Mouse (Mus musculus): ENCODE measurements around the gene Pax3. TPM values are rescaled to one million over a fixed set of nuclear protein-coding genes. Genes with fewer than 3 reads are reported as not detected.

The Pax3 gene
- polyA plus RNA-seq, 1 experiment, result 6.6 TPM

DNA sequence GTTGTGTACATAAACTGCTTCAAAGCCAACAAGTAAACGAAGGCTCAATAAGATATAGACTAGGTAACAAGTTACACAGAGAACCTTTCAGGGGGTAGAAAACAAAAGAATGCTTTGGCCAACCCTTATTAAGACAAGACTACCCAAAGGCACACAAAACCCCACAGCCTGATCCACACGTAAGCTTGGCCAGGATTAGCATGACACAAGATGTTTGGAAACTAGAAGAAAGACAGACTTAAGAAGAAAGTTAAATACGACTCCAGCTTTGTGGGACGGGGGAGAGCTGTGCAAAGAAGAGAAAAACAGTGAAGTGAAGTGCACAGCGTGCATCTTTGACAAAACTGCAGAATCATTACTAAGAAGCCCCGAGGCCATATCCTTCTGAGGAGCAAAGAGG lies 53.5 kb downstream of the Pax3 start:
- 62% methylated on average over 6 of the region's 6 CpGs for WGBS
- Histone ChIP-seq H3K27ac (ENCODE audit: control insufficient read depth, insufficient read depth, low read depth, low read length, poor library complexity) (no peak overlapping the region), H3K4me3 (replicated peaks; ENCODE audit: control insufficient read depth, low read depth, low read length) (no peak overlapping the region), H3K4me1 (ENCODE audit: control insufficient read depth, insufficient read depth, low read length) (no peaks in the 10 kb centered on the region)
- TF ChIP-seq CTCF (IDR thresholded peaks at IDR 0.05; ENCODE audit: control insufficient read depth, insufficient read depth, low read length), result no peak
- no peak for TF ChIP-seq POLR2A (IDR thresholded peaks at IDR 0.05; ENCODE audit: borderline replicate concordance, control insufficient read depth, low read depth, low read length)

DNA sequence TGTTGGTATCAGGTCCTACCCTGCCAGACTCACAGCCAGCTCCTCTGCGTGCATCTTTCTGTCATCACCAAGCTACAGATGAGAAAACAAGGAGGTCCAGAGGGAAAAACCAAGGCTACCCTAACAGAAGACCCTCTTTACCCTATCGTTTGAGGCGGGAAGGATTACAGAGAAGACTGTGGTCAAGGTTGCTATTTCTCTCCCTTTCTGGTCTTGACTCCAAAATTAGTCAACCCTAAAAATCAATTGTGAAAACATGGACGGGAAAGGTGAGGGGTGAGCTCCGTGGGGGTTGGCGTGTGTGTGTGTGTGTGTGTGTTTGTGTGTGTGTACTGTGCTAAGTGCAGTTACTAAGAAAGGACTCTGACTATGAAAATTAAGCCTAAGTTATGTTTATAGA lies 54.0 kb downstream of the Pax3 start:
- no peak overlapping the region for H3K27ac ChIP-seq (ENCODE audit: control insufficient read depth, insufficient read depth, low read depth, low read length, poor library complexity)
- TF ChIP-seq POLR2A (IDR thresholded peaks at IDR 0.05; ENCODE audit: borderline replicate concordance, control insufficient read depth, low read depth, low read length) (no peak), CTCF (IDR thresholded peaks at IDR 0.05; ENCODE audit: control insufficient read depth, insufficient read depth, low read length) (no peak)
- H3K4me3 ChIP-seq (replicated peaks; ENCODE audit: control insufficient read depth, low read depth, low read length), result no peak overlapping the region
- WGBS, result 72% methylated on average over 6 of the region's 6 CpGs
- no peaks in the 10 kb centered on the region for H3K4me1 ChIP-seq (ENCODE audit: control insufficient read depth, insufficient read depth, low read length)

DNA sequence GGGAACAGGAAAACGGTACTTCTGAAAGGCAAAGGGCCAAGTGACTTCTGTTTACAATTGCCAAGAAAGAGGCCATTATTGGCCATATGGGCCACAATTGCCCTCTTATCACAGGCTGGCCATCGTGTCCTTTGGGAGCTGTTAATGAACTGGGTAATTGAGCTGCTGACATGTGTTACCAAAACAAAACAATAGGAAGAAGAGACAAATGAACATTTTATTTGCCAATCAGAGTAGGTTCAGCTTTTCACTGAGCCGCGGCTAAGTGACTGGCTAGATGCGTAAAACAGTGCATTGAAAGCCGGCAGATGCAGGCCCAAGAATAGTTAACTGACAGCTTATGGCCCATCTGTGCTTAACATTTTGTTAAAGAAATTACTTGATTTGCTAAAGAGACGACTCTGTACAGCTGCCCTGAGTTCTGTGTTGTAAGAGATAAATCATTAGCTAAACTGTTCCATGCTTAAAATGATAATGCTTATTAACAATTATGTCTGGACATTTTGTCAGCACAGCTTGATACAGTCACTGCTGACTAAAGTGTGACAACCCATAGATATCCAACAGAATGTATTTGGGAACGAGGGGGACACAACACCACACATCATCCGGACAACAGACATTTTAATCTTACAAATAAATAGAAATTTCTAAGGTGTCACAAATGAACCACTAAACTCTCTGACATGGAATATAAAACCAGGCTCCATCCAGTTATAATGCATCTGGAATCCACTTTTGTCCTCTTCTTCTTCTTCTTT lies 55.0 kb downstream of the Pax3 start:
- WGBS, result 20% methylated on average over 9 of the region's 9 CpGs
- Histone ChIP-seq H3K4me3 (replicated peaks; ENCODE audit: control insufficient read depth, low read depth, low read length) (no peak overlapping the region), H3K27ac (ENCODE audit: control insufficient read depth, insufficient read depth, low read depth, low read length, poor library complexity) (no peak overlapping the region), H3K4me1 (ENCODE audit: control insufficient read depth, insufficient read depth, low read length) (no peaks in the 10 kb centered on the region)
- TF ChIP-seq POLR2A (IDR thresholded peaks at IDR 0.05; ENCODE audit: borderline replicate concordance, control insufficient read depth, low read depth, low read length) (no peak), CTCF (IDR thresholded peaks at IDR 0.05; ENCODE audit: control insufficient read depth, insufficient read depth, low read length) (no peak)

DNA sequence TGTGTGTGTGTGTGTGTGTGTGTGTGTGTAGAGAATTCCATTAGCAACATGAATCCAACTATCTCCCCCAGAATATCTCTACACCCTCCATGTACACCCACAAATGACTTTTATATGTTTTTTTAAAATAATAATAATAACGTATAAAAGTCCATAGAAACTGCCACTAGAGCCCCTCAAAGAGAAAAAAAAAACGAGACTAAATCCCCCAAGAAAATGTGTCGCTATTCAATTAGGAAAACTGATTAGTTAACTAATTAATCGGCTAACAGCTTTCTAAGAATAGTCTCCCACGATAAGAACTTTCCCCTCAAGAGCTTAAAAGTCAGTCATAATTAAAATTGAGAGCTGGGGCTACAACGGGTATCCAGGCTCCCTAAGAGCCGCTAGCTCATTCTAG lies 55.6 kb downstream of the Pax3 start:
- Histone ChIP-seq H3K4me1 (ENCODE audit: control insufficient read depth, insufficient read depth, low read length) (no peaks in the 10 kb centered on the region), H3K27ac (ENCODE audit: control insufficient read depth, insufficient read depth, low read depth, low read length, poor library complexity) (no peak overlapping the region), H3K4me3 (replicated peaks; ENCODE audit: control insufficient read depth, low read depth, low read length) (no peak overlapping the region)
- no peak for TF ChIP-seq POLR2A (IDR thresholded peaks at IDR 0.05; ENCODE audit: borderline replicate concordance, control insufficient read depth, low read depth, low read length)
- no peak for TF ChIP-seq CTCF (IDR thresholded peaks at IDR 0.05; ENCODE audit: control insufficient read depth, insufficient read depth, low read length)
- WGBS, result 10% methylated on average over 7 of the region's 7 CpGs

DNA sequence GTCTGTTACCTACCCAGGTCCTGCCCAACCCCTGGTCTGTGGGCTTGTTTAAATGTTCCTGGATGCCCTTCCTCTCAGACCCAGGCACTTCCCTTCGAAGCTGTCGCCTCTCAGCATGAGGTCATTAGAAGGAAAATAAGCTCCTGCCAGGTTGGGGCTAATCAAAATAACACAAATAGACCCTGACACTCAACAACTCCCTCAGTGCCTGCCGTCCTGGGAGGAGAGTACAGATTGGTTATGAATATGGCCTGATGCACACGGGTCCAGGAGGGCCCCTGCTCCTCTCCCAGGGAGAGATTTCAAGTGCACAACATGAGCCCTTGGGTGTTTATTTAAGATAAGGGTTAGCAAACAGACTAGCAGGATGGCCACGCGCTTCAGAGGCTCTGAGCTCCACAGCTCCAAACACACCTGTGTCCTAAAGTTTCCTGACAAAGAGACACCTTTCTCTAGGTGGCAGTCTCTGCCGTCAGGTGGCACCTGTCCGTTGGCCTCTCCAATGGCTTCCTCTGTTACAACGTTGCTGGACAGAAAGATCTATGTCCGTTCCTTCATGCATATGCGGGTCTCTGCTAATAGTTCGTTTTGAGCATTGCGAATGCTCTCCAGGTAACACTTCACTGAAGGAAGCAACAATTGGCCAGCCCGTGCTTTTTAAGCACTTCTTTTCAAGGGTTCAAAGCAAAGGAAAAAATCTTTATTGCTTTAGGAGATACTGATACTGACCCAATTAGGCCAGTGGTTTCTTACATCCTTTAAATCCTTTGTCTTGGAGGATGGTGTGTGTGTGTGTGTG lies 56.2 kb downstream of the Pax3 start:
- no peak overlapping the region for H3K27ac ChIP-seq (ENCODE audit: control insufficient read depth, insufficient read depth, low read depth, low read length, poor library complexity)
- TF ChIP-seq CTCF (IDR thresholded peaks at IDR 0.05; ENCODE audit: control insufficient read depth, insufficient read depth, low read length), result no peak
- no peak for TF ChIP-seq POLR2A (IDR thresholded peaks at IDR 0.05; ENCODE audit: borderline replicate concordance, control insufficient read depth, low read depth, low read length)
- 12% methylated on average over 14 of the region's 14 CpGs for WGBS
- no peak overlapping the region for H3K4me3 ChIP-seq (replicated peaks; ENCODE audit: control insufficient read depth, low read depth, low read length)
- H3K4me1 ChIP-seq (ENCODE audit: control insufficient read depth, insufficient read depth, low read length), result no peaks in the 10 kb centered on the region

DNA sequence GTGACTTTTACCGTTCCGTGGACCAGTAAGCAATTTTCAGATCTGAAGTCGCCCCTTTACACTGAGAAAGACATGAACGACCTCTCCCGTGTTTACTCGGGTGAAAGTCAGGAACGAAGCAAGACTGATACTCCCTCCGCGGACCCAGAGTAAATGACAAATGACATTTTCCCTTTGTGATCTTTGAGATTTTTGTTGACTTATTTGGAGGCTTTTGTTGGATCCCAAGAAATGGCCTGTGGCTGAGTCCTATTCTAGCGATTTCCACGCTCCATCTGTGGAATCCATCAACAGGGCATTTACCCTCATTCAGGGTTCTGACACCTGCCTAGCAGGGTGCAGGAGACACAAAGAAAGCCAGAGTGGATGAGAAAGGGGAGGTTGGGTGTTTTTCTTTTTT lies 57.6 kb downstream of the Pax3 start:
- TF ChIP-seq CTCF (IDR thresholded peaks at IDR 0.05; ENCODE audit: control insufficient read depth, insufficient read depth, low read length) (no peak), POLR2A (IDR thresholded peaks at IDR 0.05; ENCODE audit: borderline replicate concordance, control insufficient read depth, low read depth, low read length) (no peak)
- Histone ChIP-seq H3K4me1 (ENCODE audit: control insufficient read depth, insufficient read depth, low read length) (no peaks in the 10 kb centered on the region), H3K27ac (ENCODE audit: control insufficient read depth, insufficient read depth, low read depth, low read length, poor library complexity) (no peak overlapping the region), H3K4me3 (replicated peaks; ENCODE audit: control insufficient read depth, low read depth, low read length) (no peak overlapping the region)
- 9% methylated on average over 11 of the region's 11 CpGs for WGBS

DNA sequence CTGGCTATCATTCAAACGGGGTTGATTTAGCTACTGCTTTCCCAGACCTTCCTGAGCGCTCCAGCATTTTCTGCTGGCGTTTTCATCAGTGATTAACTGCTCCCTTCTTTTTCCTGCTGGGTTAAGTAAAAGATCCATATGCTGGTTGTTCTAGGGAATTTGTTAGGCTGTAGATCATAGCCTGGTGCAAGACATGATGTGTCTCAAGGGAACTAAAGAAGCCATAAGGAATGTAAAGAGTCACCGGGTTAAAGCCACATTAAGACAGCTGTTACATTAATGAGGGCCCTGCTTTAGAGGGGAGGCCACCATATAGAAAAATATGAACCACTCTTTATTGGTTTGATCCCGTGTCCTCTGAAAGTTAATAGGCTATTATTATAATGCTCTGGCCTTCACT lies 67.7 kb downstream of the Pax3 start:
- TF ChIP-seq CTCF (IDR thresholded peaks at IDR 0.05; ENCODE audit: control insufficient read depth, insufficient read depth, low read length) (no peak), POLR2A (IDR thresholded peaks at IDR 0.05; ENCODE audit: borderline replicate concordance, control insufficient read depth, low read depth, low read length) (no peak)
- H3K27ac ChIP-seq (ENCODE audit: control insufficient read depth, insufficient read depth, low read depth, low read length, poor library complexity), result no peak overlapping the region
- H3K4me3 ChIP-seq (replicated peaks; ENCODE audit: control insufficient read depth, low read depth, low read length), result no peak overlapping the region
- no peaks in the 10 kb centered on the region for H3K4me1 ChIP-seq (ENCODE audit: control insufficient read depth, insufficient read depth, low read length)
- WGBS, result 59% methylated on average over 5 of the region's 5 CpGs

DNA sequence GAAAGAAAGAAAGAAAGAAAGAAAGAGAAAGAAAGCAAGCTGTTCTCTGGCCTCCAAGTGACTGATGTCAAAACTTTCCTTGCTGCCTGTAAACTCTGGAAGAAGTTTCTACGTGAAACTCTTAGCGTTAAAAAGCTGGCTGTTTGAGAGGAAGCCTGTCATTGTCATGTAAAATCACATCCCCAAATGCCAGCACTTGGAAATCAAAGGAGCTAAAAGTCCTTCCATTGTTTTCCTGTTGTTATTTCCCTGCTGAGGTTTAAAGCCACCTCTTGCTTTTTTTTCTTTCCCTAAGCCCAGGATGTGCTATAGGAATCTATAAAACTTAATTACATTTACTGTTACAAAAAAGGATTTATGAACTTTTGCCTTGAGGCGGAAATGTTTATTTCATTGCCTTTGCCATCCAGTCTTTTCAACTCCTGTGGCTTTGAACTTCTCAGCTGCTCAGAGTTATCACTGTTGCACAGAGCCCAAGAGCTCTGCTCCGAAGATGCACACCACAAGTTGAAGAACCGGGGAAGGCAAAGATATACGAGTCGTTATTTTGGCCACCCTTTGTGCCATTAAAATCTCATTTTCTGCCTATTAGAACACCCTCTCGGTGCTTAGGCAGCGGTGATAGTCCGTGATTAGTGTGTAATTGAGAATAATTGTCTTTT lies 76.9 kb downstream of the Pax3 start:
- no peak for TF ChIP-seq POLR2A (IDR thresholded peaks at IDR 0.05; ENCODE audit: borderline replicate concordance, control insufficient read depth, low read depth, low read length)
- no peak for TF ChIP-seq CTCF (IDR thresholded peaks at IDR 0.05; ENCODE audit: control insufficient read depth, insufficient read depth, low read length)
- no peak overlapping the region for H3K27ac ChIP-seq (ENCODE audit: control insufficient read depth, insufficient read depth, low read depth, low read length, poor library complexity)
- no peaks in the 10 kb centered on the region for H3K4me1 ChIP-seq (ENCODE audit: control insufficient read depth, insufficient read depth, low read length)
- WGBS, result 21% methylated on average over 10 of the region's 10 CpGs
- H3K4me3 ChIP-seq (replicated peaks; ENCODE audit: control insufficient read depth, low read depth, low read length), result no peak overlapping the region

Data from bone marrow, adult 2 months (tissue).